Mouse (Mus musculus) leukemia stem cell, adult 10-12 weeks (primary cell): ENCODE results near the gene Olfr1140. TPM values are rescaled to one million over a fixed set of nuclear protein-coding genes. Genes with fewer than 3 reads are reported as not detected.

ENCODE experiments used
- polyA plus RNA-seq: library from polyadenylated mRNA; stranded (reverse); fragments of >175 nt; gene quantifications from 2 replicates; pipeline ENCODE4 v1.2.3, GENCODE M21; 2012; ENCODE audit warnings: low replicate concordance

The Olfr1140 gene
- not detected in 2 replicates for polyA plus RNA-seq

GRCm38 (mm10) chr2:87743452-87743851 is at the start of gene Olfr1140:
Gene Olfr1140 (plus strand): TSS chr2:87743752.

GRCm38 (mm10) chr2:87693847-87694246 is 49.7 kb upstream of the Olfr1140 start, which contains the start of gene Olfr1136:
Gene Olfr1136 (minus strand): TSS chr2:87693947.

GRCm38 (mm10) chr2:87713079-87713478 is 30.5 kb upstream of the Olfr1140 start, which contains the start of gene Olfr1137:
Gene Olfr1137 (minus strand): TSS chr2:87713179.

GRCm38 (mm10) chr2:87739878-87740277 is 3.7 kb upstream of the Olfr1140 start, which contains the start of gene Olfr1138:
Gene Olfr1138 (minus strand): TSS chr2:87739978.

GRCm38 (mm10) chr2:87753891-87754290 is 10.3 kb downstream of the Olfr1140 start, which contains the start of gene Olfr1141:
Gene Olfr1141 (minus strand): TSS chr2:87753991.

GRCm38 (mm10) chr2:87779183-87779582 is 35.6 kb downstream of the Olfr1140 start, which contains the start of gene Olfr152:
Gene Olfr152 (plus strand): TSS chr2:87779483.

Other genes starting within 250 kb of the Olfr1140 start
- not detected in 2 replicates for gene Pramel7, start 246.7 kb upstream of the Olfr1140 start, polyA plus RNA-seq
- gene Pramel6, start 237.2 kb upstream of the Olfr1140 start, polyA plus RNA-seq = not detected in 2 replicates
- gene Olfr153, start 212.0 kb upstream of the Olfr1140 start, polyA plus RNA-seq = not detected in 2 replicates
- gene Olfr1128, start 198.2 kb upstream of the Olfr1140 start, polyA plus RNA-seq = not detected in 2 replicates
- gene Olfr1129, start 169.8 kb upstream of the Olfr1140 start, polyA plus RNA-seq = not detected in 2 replicates
- 0.07 TPM in 1 of 2 replicates, not detected in the other for gene Olfr1130, start 137.5 kb upstream of the Olfr1140 start, polyA plus RNA-seq
- not detected in 2 replicates for gene Olfr1131, start 116.6 kb upstream of the Olfr1140 start, polyA plus RNA-seq
- gene Olfr1132, start 106.2 kb upstream of the Olfr1140 start, polyA plus RNA-seq = not detected in 2 replicates
- gene Olfr1133, start 96.4 kb upstream of the Olfr1140 start, polyA plus RNA-seq = not detected in 2 replicates
- gene Olfr1134, start 85.3 kb upstream of the Olfr1140 start, polyA plus RNA-seq = not detected in 2 replicates
- gene Olfr1135, start 70.1 kb upstream of the Olfr1140 start, polyA plus RNA-seq = not detected in 2 replicates
- not detected in 2 replicates for gene Olfr1136, start 49.8 kb upstream of the Olfr1140 start, polyA plus RNA-seq
- not detected in 2 replicates for gene Olfr1137, start 30.6 kb upstream of the Olfr1140 start, polyA plus RNA-seq
- gene Olfr1138, start 3.8 kb upstream of the Olfr1140 start, polyA plus RNA-seq = not detected in 2 replicates
- not detected in 2 replicates for gene Olfr1141, start 10.2 kb downstream of the Olfr1140 start, polyA plus RNA-seq
- gene Olfr152, start 35.7 kb downstream of the Olfr1140 start, polyA plus RNA-seq = not detected in 2 replicates
- gene Olfr1143, start 56.8 kb downstream of the Olfr1140 start, polyA plus RNA-seq = not detected in 2 replicates
- not detected in 2 replicates for gene Olfr1145, start 66.1 kb downstream of the Olfr1140 start, polyA plus RNA-seq
- gene Olfr1148, start 86.8 kb downstream of the Olfr1140 start, polyA plus RNA-seq = not detected in 2 replicates
- not detected in 2 replicates for gene Olfr1150-ps1, start 100.2 kb downstream of the Olfr1140 start, polyA plus RNA-seq
- gene Olfr1151, start 112.1 kb downstream of the Olfr1140 start, polyA plus RNA-seq = not detected in 2 replicates
- not detected in 2 replicates for gene Olfr1152, start 122.7 kb downstream of the Olfr1140 start, polyA plus RNA-seq
- gene Olfr1153, start 151.2 kb downstream of the Olfr1140 start, polyA plus RNA-seq = not detected in 2 replicates
- gene Olfr1154, start 161.4 kb downstream of the Olfr1140 start, polyA plus RNA-seq = not detected in 2 replicates
- not detected in 2 replicates for gene Olfr1155, start 201.4 kb downstream of the Olfr1140 start, polyA plus RNA-seq
- not detected in 2 replicates for gene Olfr1156, start 209.3 kb downstream of the Olfr1140 start, polyA plus RNA-seq
- not detected in 2 replicates for gene Olfr1157, start 224.5 kb downstream of the Olfr1140 start, polyA plus RNA-seq
- not detected in 2 replicates for gene Olfr74, start 230.9 kb downstream of the Olfr1140 start, polyA plus RNA-seq
- gene Olfr1158, start 246.4 kb downstream of the Olfr1140 start, polyA plus RNA-seq = not detected in 2 replicates